Mouse (Mus musculus) midbrain, embryonic 10.5 days (tissue): ENCODE measurements around the gene Draxin. TPM values are rescaled to one million over a fixed set of nuclear protein-coding genes. Genes with fewer than 3 reads are reported as not detected.
"Not testable (repeated sequence)": the region's sequence is repeated elsewhere in the genome, so short reads cannot be mapped to it uniquely, and the experiment has no call there.

Experiments used
- DNase-seq: peaks from one replicate; pipeline ENCODE4 v3.0.0-alpha.2; 2017; ENCODE audit warnings: low spot score
- H3K27ac ChIP-seq: fragments of 300-500 bp; sonication (generic); replicated peaks from 2 replicates; pipeline ENCODE4 v1.5.1; 2016; ENCODE audit warnings: mild to moderate bottlenecking
- H3K27me3 ChIP-seq: fragments of 300-500 bp; sonication (generic); 2 replicates; pipeline ENCODE4 v1.6.1; 2016; ENCODE audit warnings: low read depth, mild to moderate bottlenecking; ENCODE audit not compliant: poor library complexity, severe bottlenecking
- H3K36me3 ChIP-seq: fragments of 300-500 bp; sonication (generic); 2 replicates; pipeline ENCODE4 v1.6.1; 2016; ENCODE audit warnings: mild to moderate bottlenecking, moderate library complexity
- H3K4me1 ChIP-seq: fragments of 300-500 bp; sonication (generic); 2 replicates; pipeline ENCODE4 v1.6.1; 2016
- H3K4me3 ChIP-seq: fragments of 300-500 bp; sonication (generic); 2 replicates; pipeline ENCODE4 v1.5.1; 2016; ENCODE audit warnings: mild to moderate bottlenecking, moderate library complexity
- H3K9me3 ChIP-seq: fragments of 300-500 bp; sonication (generic); replicated peaks from 2 replicates; pipeline ENCODE4 v1.6.1; 2016; ENCODE audit warnings: mild to moderate bottlenecking
- WGBS: fragments of 180-500 bp; shearing (Covaris S2); methylation state at CpG from one replicate; pipeline ENCODE4 v1.1.7; 2016; 5-methylcytosine and 5-hydroxymethylcytosine counted together
- polyA plus RNA-seq: library from polyadenylated mRNA; unstranded; fragments of >200 nt; fragmentation: Nextera tagmentation; extraction: Ambion mirVana; gene quantifications from 2 replicates; pipeline ENCODE4 v1.2.1, GENCODE M21; 2016

Gene Draxin
- polyA plus RNA-seq, 1 experiment from 2014 or later: 5.3 TPM

- Histone ChIP-seq H3K36me3 (peaks cover 25% of the 10 kb centered on the region; the same call in 1 of the 2 replicates), H3K4me3 (no peak overlapping the region), H3K9me3 (peaks cover 6% of the 10 kb centered on the region; the same call in 1 of the 2 replicates), H3K27me3 (peaks cover 4% of the 10 kb centered on the region; the same call in 1 of the 2 replicates), H3K27ac (no peak overlapping the region), H3K4me1 (peaks cover 21% of the 10 kb centered on the region)
- no peak for DNase-seq
- WGBS: 80% methylated on average over 4 of the region's 4 CpGs
These were observed 9.1 kb downstream of the Draxin start for GRCm38 (mm10) chr4:148121362-148121761.

DNA sequence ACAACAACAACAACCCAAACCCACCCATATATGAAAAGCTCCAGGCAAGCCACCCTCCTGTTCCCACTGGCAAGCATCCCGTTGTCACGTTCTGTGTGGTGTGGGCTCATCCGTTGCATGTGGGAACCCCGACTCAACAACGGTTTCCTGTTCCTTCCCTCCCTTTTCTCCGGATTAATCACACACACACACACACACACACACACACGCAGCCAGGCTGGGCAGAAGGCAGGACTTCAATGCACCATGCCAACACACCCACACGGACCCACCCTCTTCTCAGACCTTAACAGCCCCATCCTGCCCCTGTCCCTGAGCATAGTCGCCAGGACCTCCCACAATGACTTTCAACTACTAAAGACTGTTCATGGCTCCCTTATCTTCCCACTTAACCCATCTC, 9.9 kb downstream of the Draxin start:
- 78% methylated on average over 9 of the region's 9 CpGs for WGBS
- Histone ChIP-seq H3K27ac (no peak overlapping the region), H3K4me1 (peaks cover 23% of the 10 kb centered on the region), H3K4me3 (no peak overlapping the region), H3K27me3 (peaks cover 8% of the 10 kb centered on the region), H3K9me3 (peaks cover 6% of the 10 kb centered on the region; the same call in 1 of the 2 replicates), H3K36me3 (peaks cover 26% of the 10 kb centered on the region; the same call in 1 of the 2 replicates)
- DNase-seq: no peak

- H3K27me3 ChIP-seq, H3K4me3 ChIP-seq, H3K27ac ChIP-seq, DNase-seq, H3K9me3 ChIP-seq: not testable (repeated sequence)
- 87% methylated on average over 9 of the region's 9 CpGs for WGBS
- H3K4me1 ChIP-seq: peaks cover 33% of the 10 kb centered on the region
- H3K36me3 ChIP-seq: peaks cover 17% of the 10 kb centered on the region; the same call in 1 of the 2 replicates
These were observed 10.9 kb downstream of the Draxin start for GRCm38 (mm10) chr4:148119578-148119977.

- peaks cover 27% of the 10 kb centered on the region for H3K4me1 ChIP-seq
- H3K27me3 ChIP-seq: peaks cover 9% of the 10 kb centered on the region
- no peak for DNase-seq
- peaks cover 6% of the 10 kb centered on the region; the same call in 1 of the 2 replicates for H3K9me3 ChIP-seq
- H3K36me3 ChIP-seq: peaks cover 26% of the 10 kb centered on the region
- H3K27ac ChIP-seq: no peak overlapping the region
- no peak overlapping the region for H3K4me3 ChIP-seq
- 74% methylated on average over 4 of the region's 4 CpGs for WGBS
These were observed 13.1 kb downstream of the Draxin start for GRCm38 (mm10) chr4:148117392-148117791.

DNA sequence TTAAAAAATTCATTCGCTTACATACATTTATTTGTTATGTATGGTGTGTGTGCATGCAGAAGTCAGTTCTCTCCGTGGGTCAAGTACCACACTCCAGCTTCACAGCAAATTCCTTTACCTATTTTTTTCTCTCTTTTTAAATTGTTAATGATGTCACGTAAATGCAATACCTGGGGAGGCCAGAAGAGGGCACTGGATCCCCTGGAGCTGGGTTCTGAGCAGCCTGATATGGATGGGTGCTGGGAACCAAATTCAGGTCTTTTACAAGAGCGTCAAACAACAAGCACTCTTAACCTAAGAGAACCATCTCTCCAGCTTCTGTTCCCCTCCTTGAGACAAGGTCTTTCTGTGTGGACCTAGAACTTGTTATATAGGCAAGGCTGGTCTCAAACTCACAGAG, 13.8 kb downstream of the Draxin start:
- 74% methylated on average over 4 of the region's 4 CpGs for WGBS
- Histone ChIP-seq H3K36me3 (peaks cover 32% of the 10 kb centered on the region), H3K27ac (no peak overlapping the region), H3K27me3 (peaks cover 9% of the 10 kb centered on the region), H3K9me3 (peaks cover 6% of the 10 kb centered on the region; the same call in 1 of the 2 replicates), H3K4me3 (no peak overlapping the region), H3K4me1 (peaks cover 20% of the 10 kb centered on the region)
- no peak for DNase-seq

GRCm38 (mm10) chr4:148115467-148115866, 15.0 kb downstream of the Draxin start:
- Histone ChIP-seq H3K27ac (peak overlapping the region; percentile 78), H3K4me3 (peak overlapping the region; percentile 34), H3K4me1 (peaks cover 14% of the 10 kb centered on the region), H3K9me3 (peaks cover 6% of the 10 kb centered on the region; the same call in 1 of the 2 replicates), H3K36me3 (peaks cover 40% of the 10 kb centered on the region), H3K27me3 (peaks cover 9% of the 10 kb centered on the region)
- 9% methylated on average over 15 of the region's 15 CpGs for WGBS
- peak; percentile 69 for DNase-seq

GRCm38 (mm10) chr4:148114758-148115391, 15.6 kb downstream of the Draxin start:
- peak overlapping the region; percentile 34 for H3K4me3 ChIP-seq
- WGBS: 4% methylated on average over 15 of the region's 15 CpGs
- peaks cover 6% of the 10 kb centered on the region; the same call in 1 of the 2 replicates for H3K9me3 ChIP-seq

GRCm38 (mm10) chr4:148112519-148112918, 18.0 kb downstream of the Draxin start:
- H3K27me3 ChIP-seq: peaks cover 9% of the 10 kb centered on the region
- H3K36me3 ChIP-seq: peaks cover 64% of the 10 kb centered on the region
- H3K4me3 ChIP-seq: no peak overlapping the region
- peaks cover 4% of the 10 kb centered on the region; the same call in 1 of the 2 replicates for H3K9me3 ChIP-seq
- no peak overlapping the region for H3K27ac ChIP-seq
- H3K4me1 ChIP-seq: peaks cover 23% of the 10 kb centered on the region
- DNase-seq: no peak
- WGBS: 84% methylated on average over 12 of the region's 12 CpGs

More at GRCm38 (mm10) chr4:148114758-148115391, 15.6 kb downstream of the Draxin start:
- Histone ChIP-seq H3K4me1 (peaks cover 14% of the 10 kb centered on the region), H3K27ac (peak overlapping the region; percentile 78), H3K36me3 (peaks cover 42% of the 10 kb centered on the region), H3K27me3 (peaks cover 9% of the 10 kb centered on the region)
- DNase-seq: peak; percentile 90

DNA sequence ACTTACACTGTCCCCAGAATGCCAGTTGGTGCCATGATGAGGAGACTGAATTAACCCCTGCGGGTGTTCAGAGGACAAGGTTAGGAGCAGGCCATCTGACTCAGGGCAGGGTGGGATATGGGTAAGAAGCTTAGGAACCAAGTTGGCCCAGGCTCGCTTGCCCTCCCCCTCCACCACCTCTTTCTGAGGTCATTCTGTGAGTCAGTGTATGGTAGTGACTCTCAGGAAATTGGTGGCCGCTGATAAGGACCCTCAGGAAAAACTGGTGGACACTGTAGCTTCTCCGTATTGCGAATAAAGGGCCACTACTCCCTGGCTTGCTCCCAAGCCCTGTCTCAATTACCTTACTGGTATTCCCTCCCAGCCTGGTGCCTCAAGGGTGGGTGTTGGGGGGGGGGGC, 21.3 kb downstream of the Draxin start:
- DNase-seq: no peak
- no peak overlapping the region for H3K4me3 ChIP-seq
- H3K27ac ChIP-seq: no peak overlapping the region
- no peaks in the 10 kb centered on the region; the same call in 1 of the 2 replicates for H3K27me3 ChIP-seq
- H3K9me3 ChIP-seq: no peaks in the 10 kb centered on the region
- 87% methylated on average over 5 of the region's 5 CpGs for WGBS
- H3K4me1 ChIP-seq: peaks cover 8% of the 10 kb centered on the region; the same call in 1 of the 2 replicates
- peaks cover 71% of the 10 kb centered on the region for H3K36me3 ChIP-seq

DNA sequence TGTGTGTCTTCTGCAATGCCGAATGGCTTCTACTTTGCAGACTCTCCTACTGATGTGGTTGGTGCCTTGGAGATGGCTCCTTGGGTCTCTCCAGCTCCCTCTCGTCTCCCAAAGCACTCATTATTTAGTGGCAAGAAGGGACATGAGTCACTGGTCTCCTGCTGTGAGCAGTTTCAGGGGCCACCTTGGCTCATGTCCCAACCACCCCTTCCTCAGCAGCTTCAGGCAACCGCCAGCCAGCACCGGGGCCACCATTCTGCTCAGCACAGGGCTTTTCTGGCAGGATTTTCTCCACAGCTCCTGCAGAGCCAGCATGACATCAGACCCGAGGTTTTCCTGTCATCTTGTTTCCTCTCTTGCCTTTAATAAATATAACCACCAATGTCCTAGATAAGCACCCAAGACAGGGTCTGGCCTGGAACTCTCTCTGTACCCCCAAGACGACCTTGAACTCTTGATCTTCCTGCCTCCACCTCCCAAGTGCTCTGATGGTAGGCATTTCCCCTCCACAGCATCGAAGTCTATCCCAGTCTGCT, 21.9 kb downstream of the Draxin start:
- WGBS: 75% methylated on average over 7 of the region's 7 CpGs

DNA sequence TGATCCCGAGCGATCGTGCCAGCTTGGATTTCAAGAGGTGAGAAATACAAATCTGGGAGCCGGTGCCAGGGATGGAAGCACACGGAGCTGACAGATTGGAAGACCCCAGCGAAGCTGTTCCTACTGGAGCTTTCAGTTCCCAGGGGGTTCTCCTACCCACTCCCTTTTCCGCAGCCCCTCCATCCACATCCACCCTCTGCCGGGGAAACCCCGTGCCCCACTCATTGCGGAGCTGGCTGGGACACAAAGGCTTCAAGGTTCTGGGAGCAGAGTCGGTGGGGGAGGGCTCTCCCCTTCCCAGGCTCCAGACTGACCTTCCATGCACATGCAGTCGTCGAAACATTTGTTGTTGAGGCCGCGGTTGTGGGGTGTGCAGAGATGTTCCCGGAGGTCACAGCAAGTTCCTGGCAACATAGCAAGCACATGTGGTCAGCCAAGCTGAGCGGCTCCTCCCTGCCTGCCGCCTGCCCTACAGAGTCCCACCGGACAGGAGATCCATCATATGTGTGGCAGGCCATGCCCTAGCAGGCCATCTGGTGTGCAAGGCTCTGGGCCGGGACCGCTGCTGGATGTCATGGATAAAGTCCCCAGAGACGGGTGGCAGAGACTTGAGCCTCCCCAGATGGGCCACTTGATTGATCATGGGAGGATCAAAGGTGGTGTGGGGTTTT, 22.7 kb downstream of the Draxin start:
- no peak for DNase-seq
- Histone ChIP-seq H3K36me3 (peaks cover 60% of the 10 kb centered on the region), H3K4me1 (peaks cover 8% of the 10 kb centered on the region; the same call in 1 of the 2 replicates), H3K27ac (0 out of 2 replicates have a peak overlapping the region, but pooled peaks have one; percentile 19), H3K27me3 (no peaks in the 10 kb centered on the region), H3K9me3 (no peaks in the 10 kb centered on the region), H3K4me3 (no peak overlapping the region)
- 78% methylated on average over 22 of the region's 22 CpGs for WGBS

More for the DNA sequence above, 21.9 kb downstream of the Draxin start:
- no peak overlapping the region for H3K27ac ChIP-seq
- DNase-seq: no peak
- H3K9me3 ChIP-seq: no peaks in the 10 kb centered on the region
- H3K36me3 ChIP-seq: peaks cover 68% of the 10 kb centered on the region
- peaks cover 8% of the 10 kb centered on the region; the same call in 1 of the 2 replicates for H3K4me1 ChIP-seq
- no peak overlapping the region for H3K4me3 ChIP-seq
- no peaks in the 10 kb centered on the region for H3K27me3 ChIP-seq

- Histone ChIP-seq H3K36me3 (peaks cover 44% of the 10 kb centered on the region), H3K4me1 (peaks cover 27% of the 10 kb centered on the region)
- WGBS: 83% methylated on average over 3 of the region's 3 CpGs
These were observed 26.4 kb downstream of the Draxin start for GRCm38 (mm10) chr4:148104146-148104545.

More at GRCm38 (mm10) chr4:148104146-148104545, 26.4 kb downstream of the Draxin start:
- Histone ChIP-seq H3K27ac (no peak overlapping the region), H3K4me3 (no peak overlapping the region), H3K9me3 (no peaks in the 10 kb centered on the region), H3K27me3 (peaks cover 23% of the 10 kb centered on the region)
- DNase-seq: no peak
